Mouse (Mus musculus) liver, adult (tissue): ENCODE measurements at regions not wholly inside any gene's neighbourhood (a gene's known extent, or its start where the extent isn't known, plus 50 kb on each side); places are given as distances from the start of the nearest gene placed in this dataset.

Source experiments
- GATA4 ChIP-seq: IDR thresholded peaks from 2 replicates; pipeline ENCODE4 v1.6.1; 2014; ENCODE audit warnings: mild to moderate bottlenecking, low read length; ENCODE audit not compliant: insufficient replicate concordance

GRCm38 (mm10) chr13:59220587-59220986, 364.4 kb downstream of the Agtpbp1 start:
- TF ChIP-seq GATA4: no peak

DNA sequence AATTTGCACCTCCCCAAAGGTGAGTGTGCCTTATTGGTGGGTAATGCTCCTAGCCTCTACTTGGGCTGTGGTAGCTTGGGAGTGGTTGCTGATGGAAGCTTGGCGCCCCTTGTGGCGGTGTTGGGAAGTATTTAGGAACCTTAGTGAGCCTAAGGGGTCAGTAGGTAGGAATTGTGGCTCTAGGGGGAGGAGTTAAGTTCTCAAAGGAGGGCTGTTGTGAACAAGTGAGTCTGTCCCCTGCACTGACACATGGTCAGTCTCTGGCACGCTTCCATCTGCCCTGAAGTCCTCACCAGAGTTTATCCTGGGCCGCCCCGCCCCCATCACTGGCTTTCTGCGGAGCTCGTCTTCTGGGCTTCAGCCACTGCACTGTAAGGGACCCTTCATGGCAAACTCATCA, 364.9 kb downstream of the Agtpbp1 start:
- TF ChIP-seq GATA4: no peak

DNA sequence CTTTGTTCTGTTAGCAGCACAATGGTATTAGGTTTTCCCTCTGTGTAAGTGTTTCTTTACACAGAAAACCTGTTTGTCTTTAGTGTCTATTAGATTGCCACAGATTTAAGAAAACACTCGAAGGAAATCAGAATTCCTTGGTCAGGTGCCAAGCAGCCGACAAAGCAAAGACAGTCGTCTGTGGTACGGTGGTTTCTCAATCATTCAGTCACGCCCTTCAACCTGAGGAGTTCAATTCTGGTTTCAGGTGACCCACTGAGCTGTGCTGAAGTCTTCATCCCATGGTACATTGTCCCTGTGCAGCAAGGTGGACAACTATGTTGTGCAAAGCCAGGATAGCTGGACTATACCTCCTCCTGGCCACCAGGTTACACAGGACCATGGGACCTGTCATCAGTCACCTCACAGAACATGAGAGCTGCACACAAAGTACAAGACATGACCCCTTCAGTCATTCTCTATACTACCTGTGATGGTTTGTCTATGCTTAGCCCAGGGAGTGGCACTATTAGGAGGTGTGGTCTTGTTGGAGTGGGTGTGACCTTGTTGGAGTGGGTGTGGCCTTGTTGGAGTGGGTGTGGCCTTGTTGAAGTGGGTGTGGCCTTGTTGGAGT, 368.2 kb downstream of the Agtpbp1 start:
- TF ChIP-seq GATA4: no peak

DNA sequence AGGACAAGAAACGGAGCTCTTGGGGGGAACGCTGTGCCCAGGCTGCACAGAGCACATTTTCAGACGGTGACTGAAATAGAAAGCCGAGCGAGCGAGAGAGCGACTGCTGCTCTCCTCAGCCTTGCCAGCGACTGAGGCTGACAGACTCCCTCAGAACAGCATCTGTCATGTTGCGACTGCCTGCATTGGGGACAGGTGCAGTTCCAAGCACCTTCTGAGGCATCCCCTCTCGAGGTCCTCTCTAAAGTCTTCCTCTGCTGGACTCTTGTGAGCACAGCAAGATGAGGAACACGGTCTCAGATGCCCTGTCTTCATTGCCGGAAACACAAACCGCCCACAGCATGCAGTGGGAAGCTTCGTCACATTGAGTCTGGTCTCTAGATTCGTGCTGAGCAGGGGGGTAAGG, 372.7 kb downstream of the Agtpbp1 start:
- no peak for TF ChIP-seq GATA4

- no peak for TF ChIP-seq GATA4
Measured at GRCm38 (mm10) chr13:59210828-59211227, 374.2 kb downstream of the Agtpbp1 start.

GRCm38 (mm10) chr13:59206186-59206585, 378.8 kb downstream of the Agtpbp1 start:
- no peak for TF ChIP-seq GATA4

DNA sequence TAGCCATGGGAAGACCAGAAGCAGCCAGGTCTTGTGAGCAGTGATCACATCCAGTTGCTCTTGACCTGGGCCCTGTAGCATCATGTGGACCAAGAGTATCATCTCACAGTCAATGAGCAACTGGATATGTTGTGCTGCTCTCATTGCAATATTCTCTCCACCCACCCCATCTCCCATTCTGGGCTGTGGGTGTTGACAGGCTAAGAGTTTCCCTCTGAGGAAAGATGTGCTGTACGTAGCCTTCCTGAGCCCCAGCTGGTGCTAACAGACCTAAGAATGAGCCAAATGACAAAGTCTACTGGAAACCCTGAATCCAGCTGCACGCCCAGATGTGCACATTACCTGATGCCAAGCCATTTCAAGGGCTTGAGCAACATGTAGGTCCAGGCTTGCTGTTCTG, 380.5 kb downstream of the Agtpbp1 start:
- no peak for TF ChIP-seq GATA4

GRCm38 (mm10) chr13:59196311-59196710, 388.7 kb downstream of the Agtpbp1 start:
- TF ChIP-seq GATA4: no peak

DNA sequence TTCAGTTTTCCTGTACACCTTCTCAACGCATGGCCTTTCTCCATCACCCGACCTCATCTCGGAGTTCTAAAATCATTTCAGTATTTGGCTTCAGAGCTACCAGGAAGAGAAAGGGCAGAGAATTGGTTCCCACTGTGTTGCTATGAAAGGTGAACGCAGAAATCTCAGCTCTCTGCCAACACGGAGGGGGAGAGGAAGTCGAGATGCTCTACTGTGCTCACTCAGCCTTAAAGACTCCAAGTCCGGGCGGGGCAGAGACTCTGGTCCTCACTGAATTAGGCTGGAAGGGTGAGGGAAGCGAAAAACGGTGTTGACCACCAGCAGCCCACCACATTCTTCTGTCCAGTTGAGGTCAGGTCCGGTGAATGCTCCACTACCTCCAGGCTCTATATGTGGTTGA, 382.1 kb downstream of the Ntrk2 start:
- no peak for TF ChIP-seq GATA4
